Mouse (Mus musculus) heart, embryonic 11.5 days (tissue): ENCODE measurements around the gene Amotl1. TPM values are rescaled to one million over a fixed set of nuclear protein-coding genes. Genes with fewer than 3 reads are reported as not detected.

Experiments
- ATAC-seq: fragments of 200-750 bp; cut with Nextera tagmentation; replicated peaks from 2 replicates; pipeline ENCODE4 v1.8.0; 2017; ENCODE audit warnings: moderate library complexity; ENCODE audit not compliant: insufficient number of reproducible peaks, low FRiP score, low TSS enrichment
- H3K27ac ChIP-seq: fragments of 300-500 bp; sonication (generic); 2 replicates; pipeline ENCODE4 v1.5.1; 2014; ENCODE audit warnings: mild to moderate bottlenecking, low read depth, low read length
- H3K27me3 ChIP-seq: fragments of 300-500 bp; sonication (generic); 2 replicates; pipeline ENCODE4 v1.6.1; 2014; ENCODE audit warnings: mild to moderate bottlenecking, low read length, mixed read lengths; ENCODE audit not compliant: control insufficient read depth, insufficient read depth
- H3K36me3 ChIP-seq: fragments of 300-500 bp; sonication (generic); 2 replicates; pipeline ENCODE4 v1.6.1; 2014; ENCODE audit warnings: mild to moderate bottlenecking, low read length, moderate library complexity, mixed read lengths; ENCODE audit not compliant: control insufficient read depth, insufficient read depth
- H3K4me1 ChIP-seq: fragments of 300-500 bp; sonication (generic); 2 replicates; pipeline ENCODE4 v1.6.1; 2014; ENCODE audit warnings: low read length; ENCODE audit not compliant: control insufficient read depth, insufficient read depth
- H3K4me2 ChIP-seq: fragments of 300-500 bp; sonication (generic); 2 replicates; pipeline ENCODE4 v1.6.1; 2014; ENCODE audit warnings: mild to moderate bottlenecking, moderate library complexity
- H3K4me3 ChIP-seq: fragments of 300-500 bp; sonication (generic); 2 replicates; pipeline ENCODE4 v1.5.1; 2014; ENCODE audit warnings: low read depth, low read length
- H3K9ac ChIP-seq: fragments of 300-500 bp; sonication (generic); 2 replicates; pipeline ENCODE4 v1.6.1; 2014; ENCODE audit warnings: mild to moderate bottlenecking, low read depth, low read length, moderate library complexity
- H3K9me3 ChIP-seq: fragments of 300-500 bp; sonication (generic); replicated peaks from 2 replicates; pipeline ENCODE4 v1.6.1; 2016; ENCODE audit warnings: low read length; ENCODE audit not compliant: control insufficient read depth
- WGBS: fragments of 180-500 bp; shearing (Covaris S2); extraction: QIAGEN DNeasy Blood & Tissue Kit; methylation state at CpG from one replicate; pipeline ENCODE4 v1.1.7; 2014; ENCODE audit not compliant: insufficient replicate concordance; 5-methylcytosine and 5-hydroxymethylcytosine counted together
- polyA plus RNA-seq: library from polyadenylated mRNA; unstranded; fragments of >200 nt; fragmentation: Nextera tagmentation; extraction: Ambion mirVana; gene quantifications from 2 replicates; pipeline ENCODE4 v1.2.1, GENCODE M21; 2014

The Amotl1 gene
- polyA plus RNA-seq, 1 experiment from 2014 or later = 23.8 TPM

GRCm38 (mm10) chr9:14634155-14634554 is 10.7 kb downstream of the Amotl1 start:
- H3K27ac ChIP-seq = no peak overlapping the region
- 0 out of 2 replicates have a peak overlapping the region, but pooled peaks have one; percentile 14 for H3K4me3 ChIP-seq
- ATAC-seq = peak; percentile 76
- no peak overlapping the region for H3K9ac ChIP-seq
- H3K4me2 ChIP-seq = peak overlapping the region; percentile 48
- peaks cover 5% of the 10 kb centered on the region; the same call in 1 of the 2 replicates for H3K27me3 ChIP-seq
- no peaks in the 10 kb centered on the region for H3K9me3 ChIP-seq
- H3K36me3 ChIP-seq = no peaks in the 10 kb centered on the region
- peaks cover 17% of the 10 kb centered on the region for H3K4me1 ChIP-seq
- 17% methylated on average over 15 of the region's 15 CpGs for WGBS

GRCm38 (mm10) chr9:14632365-14633163 is 12.3 kb downstream of the Amotl1 start:
- WGBS = 76% methylated on average over 10 of the region's 10 CpGs
- peaks cover 17% of the 10 kb centered on the region for H3K4me1 ChIP-seq
- no peaks in the 10 kb centered on the region for H3K9me3 ChIP-seq
- no peak overlapping the region for H3K27ac ChIP-seq
- no peak for ATAC-seq
- no peak overlapping the region for H3K4me2 ChIP-seq
- H3K9ac ChIP-seq = no peak overlapping the region
- H3K27me3 ChIP-seq = peaks cover 5% of the 10 kb centered on the region; the same call in 1 of the 2 replicates
- no peaks in the 10 kb centered on the region for H3K36me3 ChIP-seq
- H3K4me3 ChIP-seq = no peak overlapping the region

GRCm38 (mm10) chr9:14631729-14632128 is 13.1 kb downstream of the Amotl1 start:
- H3K4me2 ChIP-seq = no peak overlapping the region
- H3K27ac ChIP-seq = no peak overlapping the region
- WGBS = 40% methylated on average over 5 of the region's 5 CpGs
- H3K9me3 ChIP-seq = no peaks in the 10 kb centered on the region
- peaks cover 17% of the 10 kb centered on the region for H3K4me1 ChIP-seq
- ATAC-seq = no peak
- no peak overlapping the region for H3K4me3 ChIP-seq
- H3K36me3 ChIP-seq = no peaks in the 10 kb centered on the region
- H3K9ac ChIP-seq = no peak overlapping the region
- peaks cover 5% of the 10 kb centered on the region; the same call in 1 of the 2 replicates for H3K27me3 ChIP-seq

- Histone ChIP-seq H3K9ac (no peak overlapping the region), H3K4me2 (no peak overlapping the region), H3K36me3 (no peaks in the 10 kb centered on the region), H3K9me3 (no peaks in the 10 kb centered on the region), H3K4me1 (peaks cover 3% of the 10 kb centered on the region; the same call in 1 of the 2 replicates), H3K27ac (no peak overlapping the region), H3K4me3 (no peak overlapping the region), H3K27me3 (no peaks in the 10 kb centered on the region; the same call in 1 of the 2 replicates)
- 50% methylated on average over 2 of the region's 2 CpGs for WGBS
- ATAC-seq = no peak
Observed at GRCm38 (mm10) chr9:14627525-14627924, 17.3 kb downstream of the Amotl1 start.

- 67% methylated on average over 3 of the region's 3 CpGs for WGBS
Observed at GRCm38 (mm10) chr9:14625961-14626360, 18.9 kb downstream of the Amotl1 start.

GRCm38 (mm10) chr9:14625024-14625423 is 19.8 kb downstream of the Amotl1 start:
- H3K4me2 ChIP-seq = no peak overlapping the region
- H3K9me3 ChIP-seq = no peaks in the 10 kb centered on the region
- H3K27ac ChIP-seq = no peak overlapping the region
- no peak for ATAC-seq
- H3K27me3 ChIP-seq = no peaks in the 10 kb centered on the region; the same call in 1 of the 2 replicates
- WGBS = 28% methylated on average over 3 of the region's 3 CpGs
- H3K36me3 ChIP-seq = no peaks in the 10 kb centered on the region
- H3K4me1 ChIP-seq = peaks cover 3% of the 10 kb centered on the region; the same call in 1 of the 2 replicates
- H3K9ac ChIP-seq = no peak overlapping the region
- H3K4me3 ChIP-seq = no peak overlapping the region

More at GRCm38 (mm10) chr9:14625961-14626360, 18.9 kb downstream of the Amotl1 start:
- Histone ChIP-seq H3K36me3 (no peaks in the 10 kb centered on the region), H3K4me2 (no peak overlapping the region), H3K4me1 (peaks cover 3% of the 10 kb centered on the region; the same call in 1 of the 2 replicates), H3K27ac (no peak overlapping the region), H3K9me3 (no peaks in the 10 kb centered on the region), H3K27me3 (no peaks in the 10 kb centered on the region; the same call in 1 of the 2 replicates), H3K4me3 (no peak overlapping the region), H3K9ac (no peak overlapping the region)
- ATAC-seq = no peak

GRCm38 (mm10) chr9:14623928-14624327 is 20.9 kb downstream of the Amotl1 start:
- Histone ChIP-seq H3K27ac (no peak overlapping the region), H3K9ac (no peak overlapping the region), H3K36me3 (no peaks in the 10 kb centered on the region), H3K4me2 (no peak overlapping the region), H3K9me3 (no peaks in the 10 kb centered on the region), H3K4me1 (peaks cover 3% of the 10 kb centered on the region; the same call in 1 of the 2 replicates), H3K27me3 (no peaks in the 10 kb centered on the region; the same call in 1 of the 2 replicates), H3K4me3 (no peak overlapping the region)
- 56% methylated on average over 4 of the region's 4 CpGs for WGBS
- no peak for ATAC-seq

- Histone ChIP-seq H3K4me1 (peaks cover 3% of the 10 kb centered on the region; the same call in 1 of the 2 replicates), H3K4me3 (no peak overlapping the region), H3K36me3 (no peaks in the 10 kb centered on the region), H3K4me2 (no peak overlapping the region), H3K27me3 (no peaks in the 10 kb centered on the region; the same call in 1 of the 2 replicates), H3K9ac (no peak overlapping the region), H3K27ac (no peak overlapping the region), H3K9me3 (no peaks in the 10 kb centered on the region)
- no peak for ATAC-seq
- WGBS = 57% methylated on average over 5 of the region's 5 CpGs
Observed at GRCm38 (mm10) chr9:14623250-14623649, 21.6 kb downstream of the Amotl1 start.
